Mouse (Mus musculus) embryonic facial prominence, embryonic 15.5 days (tissue): ENCODE measurements at regions not wholly inside any gene's neighbourhood (a gene's known extent, or its start where the extent isn't known, plus 50 kb on each side); places are given as distances from the start of the nearest gene placed in this dataset.
A peak's percentile ranks its signal among the peaks of the same experiment; 100 is the strongest.

Experiments used
- ATAC-seq: fragments of 200-750 bp; cut with Nextera tagmentation; 2 replicates; pipeline ENCODE4 v1.8.0; 2017; ENCODE audit warnings: low read depth, moderate TSS enrichment; ENCODE audit not compliant: insufficient number of reproducible peaks, low FRiP score, low TSS enrichment
- H3K27ac ChIP-seq: fragments of 300-500 bp; sonication (generic); replicated peaks from 2 replicates; pipeline ENCODE4 v1.5.1; 2015; ENCODE audit warnings: mild to moderate bottlenecking, inconsistent platforms
- H3K27me3 ChIP-seq: fragments of 300-500 bp; sonication (generic); 2 replicates; pipeline ENCODE4 v1.6.1; 2015; ENCODE audit warnings: inconsistent platforms
- H3K36me3 ChIP-seq: fragments of 300-500 bp; sonication (generic); 2 replicates; pipeline ENCODE4 v1.6.1; 2015; ENCODE audit warnings: mild to moderate bottlenecking, inconsistent platforms
- H3K4me1 ChIP-seq: fragments of 300-500 bp; sonication (generic); 2 replicates; pipeline ENCODE4 v1.6.1; 2015; ENCODE audit warnings: inconsistent platforms
- H3K4me2 ChIP-seq: fragments of 300-500 bp; sonication (generic); replicated peaks from 2 replicates; pipeline ENCODE4 v1.6.1; 2015; ENCODE audit warnings: mild to moderate bottlenecking, inconsistent platforms
- H3K4me3 ChIP-seq: fragments of 300-500 bp; sonication (generic); replicated peaks from 2 replicates; pipeline ENCODE4 v1.5.1; 2015; ENCODE audit warnings: mild to moderate bottlenecking, inconsistent platforms
- H3K9ac ChIP-seq: fragments of 300-500 bp; sonication (generic); 2 replicates; pipeline ENCODE4 v1.6.1; 2015; ENCODE audit warnings: inconsistent platforms
- H3K9me3 ChIP-seq: fragments of 300-500 bp; sonication (generic); replicated peaks from 2 replicates; pipeline ENCODE4 v1.6.1; 2016; ENCODE audit warnings: inconsistent platforms
- WGBS: fragments of 180-500 bp; shearing (Covaris S2); methylation state at CpG from one replicate; pipeline ENCODE4 v1.1.7; 2015; 5-methylcytosine and 5-hydroxymethylcytosine counted together

DNA sequence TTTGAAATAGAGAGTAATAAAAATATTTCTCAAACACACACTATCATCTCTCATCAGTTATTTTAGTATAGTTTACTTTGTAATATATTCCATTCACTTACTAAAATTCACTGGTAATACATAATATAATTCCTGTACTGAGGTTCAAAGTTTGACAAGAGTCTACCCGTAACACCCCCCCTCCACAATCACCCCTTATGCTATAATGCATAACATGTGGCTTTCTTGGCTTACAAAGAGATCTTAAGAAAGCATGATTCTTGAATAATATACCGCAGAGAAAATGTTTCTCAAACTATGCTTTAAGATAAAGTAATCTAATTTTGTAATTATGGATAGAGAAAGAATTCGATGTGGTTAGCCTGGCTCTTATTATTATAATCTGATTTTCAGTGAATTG is 539.7 kb downstream of the Gm11232 start:
- H3K27ac ChIP-seq: no peak overlapping the region
- no peaks in the 10 kb centered on the region for H3K27me3 ChIP-seq
- H3K36me3 ChIP-seq: no peaks in the 10 kb centered on the region
- 28% methylated on average over 3 of the region's 3 CpGs for WGBS
- no peaks in the 10 kb centered on the region for H3K9me3 ChIP-seq
- no peaks in the 10 kb centered on the region for H3K4me1 ChIP-seq
- H3K4me3 ChIP-seq: no peak overlapping the region
- ATAC-seq: no peak
- H3K9ac ChIP-seq: no peak overlapping the region
- no peak overlapping the region for H3K4me2 ChIP-seq

DNA sequence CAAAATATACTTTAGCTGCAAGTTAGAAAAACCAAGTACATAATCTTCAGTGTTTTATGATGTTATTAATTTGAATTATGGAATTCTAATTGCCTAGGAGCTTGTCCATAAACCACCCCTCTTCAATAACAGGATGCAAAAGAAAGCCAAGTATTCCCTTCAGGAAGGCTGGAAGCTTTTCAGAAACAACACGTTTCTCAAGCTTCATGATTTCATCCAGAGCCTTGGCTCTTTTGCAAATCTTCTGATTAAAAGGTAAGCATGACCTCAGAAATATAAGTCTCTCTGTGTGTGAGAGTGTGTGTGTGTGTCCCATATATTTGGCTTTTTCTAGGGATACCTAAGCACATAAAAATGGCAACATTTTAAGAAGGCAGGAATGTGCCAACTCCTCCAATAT is 570.0 kb downstream of the Gm11232 start:
- Histone ChIP-seq H3K9ac (no peak overlapping the region), H3K4me3 (no peak overlapping the region), H3K36me3 (no peaks in the 10 kb centered on the region), H3K4me1 (no peaks in the 10 kb centered on the region), H3K27ac (no peak overlapping the region), H3K9me3 (no peaks in the 10 kb centered on the region), H3K27me3 (no peaks in the 10 kb centered on the region), H3K4me2 (no peak overlapping the region)
- 22% methylated on average over 1 of the region's 1 CpGs for WGBS
- no peak for ATAC-seq

DNA sequence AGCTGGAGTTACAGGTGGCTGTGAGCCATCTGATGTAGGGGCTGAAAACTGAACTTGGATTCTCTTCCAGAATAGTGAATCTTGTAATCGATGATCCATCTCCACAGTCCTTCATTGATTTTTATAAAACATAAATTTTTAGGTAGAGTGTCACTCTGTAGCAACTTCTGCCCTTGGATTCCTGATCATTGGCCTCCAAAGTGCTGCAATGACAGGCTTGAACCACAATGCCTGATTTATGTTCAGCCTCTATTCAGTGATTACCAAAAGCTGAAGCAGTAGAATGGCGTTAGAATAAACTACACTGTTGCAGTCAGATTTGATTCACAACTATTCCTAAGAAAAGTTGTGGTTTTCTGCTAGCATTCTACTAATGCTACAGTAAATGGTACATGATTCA is 580.1 kb downstream of the Gm11232 start:
- WGBS: 86% methylated on average over 2 of the region's 2 CpGs
- ATAC-seq: no peak
- no peaks in the 10 kb centered on the region for H3K27me3 ChIP-seq
- no peak overlapping the region for H3K9ac ChIP-seq
- no peaks in the 10 kb centered on the region for H3K36me3 ChIP-seq
- H3K9me3 ChIP-seq: no peaks in the 10 kb centered on the region
- no peak overlapping the region for H3K4me3 ChIP-seq
- H3K4me1 ChIP-seq: no peaks in the 10 kb centered on the region
- H3K4me2 ChIP-seq: no peak overlapping the region
- H3K27ac ChIP-seq: no peak overlapping the region

DNA sequence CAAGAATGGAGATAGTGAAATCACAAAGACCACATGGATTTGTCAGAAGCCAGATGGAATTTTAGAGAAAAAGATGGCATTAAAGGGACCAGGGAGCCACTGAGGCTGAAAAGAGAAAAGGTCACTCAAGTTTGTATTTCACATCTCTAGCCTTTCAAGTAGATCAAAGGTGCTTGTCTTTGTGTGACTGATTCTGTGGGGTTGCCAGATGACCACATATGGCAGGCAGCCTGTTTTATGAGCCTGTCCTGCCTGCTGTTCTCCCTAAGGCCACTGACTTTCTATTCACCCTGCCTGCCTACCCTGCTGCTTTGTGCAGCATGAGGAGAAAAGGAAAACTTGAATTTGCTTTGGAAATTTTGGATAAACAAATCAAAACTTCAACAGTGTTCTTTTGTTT is 592.0 kb downstream of the Gm11232 start:
- no peak for ATAC-seq
- H3K4me3 ChIP-seq: no peak overlapping the region
- no peak overlapping the region for H3K4me2 ChIP-seq

DNA sequence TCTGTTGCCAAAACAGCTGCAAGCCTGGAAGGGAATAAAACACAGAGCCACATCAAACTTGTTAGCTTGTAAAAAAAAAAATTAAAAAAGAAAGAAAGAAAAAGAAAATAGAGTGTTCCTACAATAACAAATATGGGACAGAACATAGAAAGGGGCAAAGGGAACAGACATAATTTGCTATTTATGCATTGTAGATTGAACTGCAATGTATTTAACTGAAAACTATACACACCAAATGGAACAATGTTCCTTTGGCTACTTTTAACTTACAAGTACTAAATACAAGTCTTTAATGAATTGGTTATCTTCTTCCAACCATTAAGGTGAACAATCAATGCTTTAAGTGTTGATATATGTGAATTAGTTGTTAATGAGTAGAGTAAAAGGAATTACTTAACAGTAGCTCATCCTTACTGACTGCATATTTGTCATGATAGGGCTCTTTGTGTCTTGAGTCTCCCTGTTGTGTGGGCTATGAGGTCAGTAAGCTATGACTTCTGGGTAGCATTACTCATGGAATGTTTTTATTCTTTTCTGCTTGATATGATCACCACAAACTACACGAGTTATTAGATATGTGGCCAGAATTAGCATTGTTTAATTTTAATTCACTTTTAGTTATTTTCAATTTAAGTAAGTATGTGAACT is 597.0 kb upstream of the Megf9 start:
- Histone ChIP-seq H3K9me3 (0 out of 2 replicates have a peak, but pooled peaks cover under 1% of the 10 kb centered on the region), H3K4me3 (no peak overlapping the region), H3K36me3 (no peaks in the 10 kb centered on the region), H3K4me1 (peaks cover 4% of the 10 kb centered on the region; the same call in 1 of the 2 replicates), H3K9ac (no peak overlapping the region), H3K27me3 (no peaks in the 10 kb centered on the region), H3K27ac (no peak overlapping the region), H3K4me2 (no peak overlapping the region)
- WGBS: 17% methylated on average over 1 of the region's 1 CpGs
- ATAC-seq: no peak

More for the DNA sequence above, 592.0 kb downstream of the Gm11232 start:
- Histone ChIP-seq H3K4me1 (no peaks in the 10 kb centered on the region), H3K9me3 (no peaks in the 10 kb centered on the region), H3K27me3 (no peaks in the 10 kb centered on the region), H3K36me3 (no peaks in the 10 kb centered on the region), H3K9ac (no peak overlapping the region), H3K27ac (no peak overlapping the region)

DNA sequence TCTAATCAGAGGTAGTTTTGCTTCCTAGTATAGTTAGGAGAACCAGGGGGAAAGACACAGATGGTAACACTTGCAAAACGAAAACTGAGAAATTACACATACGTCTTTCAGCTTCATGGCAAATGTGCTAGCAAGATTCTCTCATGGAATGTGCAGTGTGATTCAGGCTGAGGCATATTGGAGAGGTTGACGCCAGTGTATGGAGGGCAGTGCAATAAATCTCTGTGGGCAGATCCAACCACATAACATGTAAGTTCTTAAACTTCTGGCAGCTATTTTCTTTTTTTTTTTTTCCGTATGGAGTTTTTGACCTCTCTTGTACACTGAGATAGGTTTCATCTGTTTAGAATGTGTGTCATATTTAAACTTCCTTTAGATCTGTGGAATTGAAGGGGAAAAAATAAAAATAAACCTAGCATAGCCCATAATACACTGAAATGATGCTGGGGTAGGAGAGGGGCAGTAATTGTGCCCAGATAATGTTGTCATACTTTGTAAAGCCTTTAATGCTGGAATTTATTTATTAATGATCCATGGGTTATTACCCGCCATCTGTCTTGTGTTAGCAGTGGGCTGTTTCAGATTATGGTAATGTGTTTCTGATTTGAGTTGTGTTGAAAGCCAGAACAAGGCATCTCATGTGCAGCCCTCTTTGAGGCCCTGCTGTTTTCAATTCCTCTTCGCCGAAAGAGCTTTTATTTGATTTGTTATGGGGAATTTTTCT is 596.3 kb upstream of the Megf9 start:
- Histone ChIP-seq H3K27ac (no peak overlapping the region), H3K9me3 (no peaks in the 10 kb centered on the region), H3K4me2 (no peak overlapping the region), H3K4me1 (peaks cover 4% of the 10 kb centered on the region; the same call in 1 of the 2 replicates), H3K9ac (no peak overlapping the region), H3K27me3 (no peaks in the 10 kb centered on the region), H3K4me3 (no peak overlapping the region), H3K36me3 (no peaks in the 10 kb centered on the region)
- 19% methylated on average over 7 of the region's 7 CpGs for WGBS
- ATAC-seq: peak; percentile 92

DNA sequence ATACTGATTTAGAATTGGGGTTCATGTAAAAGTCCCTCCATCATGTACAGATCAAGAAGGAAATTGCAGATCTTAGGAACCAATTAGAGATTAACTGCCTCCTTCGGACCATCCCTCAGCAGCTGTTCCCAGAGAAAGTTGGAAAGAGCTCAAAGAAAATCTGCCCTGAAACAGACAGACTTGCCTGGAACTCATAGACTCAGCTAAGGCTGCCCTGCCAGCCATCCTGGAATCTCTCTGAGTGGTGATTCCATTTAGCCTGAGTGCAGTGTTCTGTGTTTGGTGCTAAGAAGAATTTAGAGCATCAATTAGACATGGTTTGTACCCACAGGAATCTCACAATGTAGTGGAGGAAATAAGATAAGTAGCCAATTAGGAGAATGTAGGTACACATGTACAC is 594.5 kb upstream of the Megf9 start:
- WGBS: 23% methylated on average over 1 of the region's 1 CpGs
- H3K36me3 ChIP-seq: no peaks in the 10 kb centered on the region
- H3K9ac ChIP-seq: no peak overlapping the region
- no peak for ATAC-seq
- H3K27ac ChIP-seq: no peak overlapping the region
- no peaks in the 10 kb centered on the region for H3K27me3 ChIP-seq
- peaks cover 4% of the 10 kb centered on the region; the same call in 1 of the 2 replicates for H3K4me1 ChIP-seq
- H3K4me3 ChIP-seq: no peak overlapping the region
- no peak overlapping the region for H3K4me2 ChIP-seq
- no peaks in the 10 kb centered on the region for H3K9me3 ChIP-seq
